Mouse (Mus musculus) G1E (cell line): ENCODE measurements around the gene Dicer1.

Experiments
- CTCF ChIP-seq: IDR thresholded peaks from 2 replicates; pipeline ENCODE4 v1.5.1; 2012; ENCODE audit warnings: low read depth, low read length, inconsistent platforms, mixed read lengths
- GATA1 ChIP-seq: IDR thresholded peaks from 2 replicates; pipeline ENCODE4 v1.6.1; 2012; ENCODE audit warnings: borderline replicate concordance, low read length, inconsistent platforms, mixed read lengths
- POLR2AphosphoS5 ChIP-seq: IDR thresholded peaks from 2 replicates; pipeline ENCODE4 v1.6.1; 2012; ENCODE audit warnings: low read depth, low read length, inconsistent platforms; ENCODE audit not compliant: insufficient replicate concordance
- TAL1 ChIP-seq: conservative IDR thresholded peaks from 2 replicates; pipeline ENCODE4 v1.6.1; 2012; ENCODE audit warnings: low read depth, low read length, inconsistent platforms, mixed read lengths

DNA sequence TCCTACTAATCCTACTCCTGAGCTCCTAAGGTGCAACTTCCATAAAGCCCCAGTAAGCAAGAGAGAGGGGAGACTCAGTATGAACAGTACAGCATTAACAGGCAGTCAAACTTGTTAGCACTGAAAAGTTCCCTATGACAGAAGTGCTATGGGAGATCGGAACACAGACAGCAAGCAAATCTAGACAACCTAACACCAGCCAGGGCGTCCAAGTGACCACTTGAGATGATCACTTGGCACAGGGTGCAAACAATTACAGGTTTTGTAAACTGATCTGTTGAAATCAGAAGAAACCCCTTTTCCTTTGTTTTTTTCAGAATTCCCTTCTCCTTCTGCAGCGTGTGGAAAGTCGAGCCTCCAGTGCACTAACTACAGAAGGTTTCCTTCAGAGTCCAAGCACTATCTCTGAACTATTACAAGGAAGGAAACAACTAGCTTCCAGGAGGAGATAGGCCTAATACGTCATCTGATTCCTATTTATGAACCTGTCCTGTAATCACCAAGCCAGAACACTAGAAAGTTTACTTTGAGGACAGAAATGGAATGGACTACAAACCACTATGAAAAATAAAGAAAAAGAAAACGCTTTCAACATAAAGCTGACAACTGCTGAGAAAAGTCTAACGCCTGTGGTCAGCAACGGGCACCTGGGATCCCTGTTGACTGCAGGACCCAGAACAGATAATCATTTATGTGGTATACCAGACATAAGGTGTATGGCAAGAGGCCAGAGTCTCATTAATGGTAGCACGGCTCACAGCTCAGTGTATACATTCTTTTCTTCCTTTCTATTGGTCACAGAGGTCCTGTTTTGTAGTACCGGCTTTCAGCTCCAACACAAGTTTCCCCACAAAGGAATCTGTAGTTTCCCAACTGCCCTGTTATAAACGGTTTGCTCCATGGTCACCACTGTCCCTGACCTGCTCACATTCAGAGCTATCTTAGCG, 10.6 kb downstream of the Dicer1 start:
- TF ChIP-seq CTCF (no peak), TAL1 (no peak), GATA1 (no peak), POLR2AphosphoS5 (no peak)
